Mouse (Mus musculus) neutrophil, adult 5-6 weeks (primary cell): ENCODE data around the gene Zmiz1. TPM values are rescaled to one million over a fixed set of nuclear protein-coding genes. Genes with fewer than 3 reads are reported as not detected.
A peak's percentile ranks its signal among the peaks of the same experiment; 100 is the strongest.

Experiments
- ATAC-seq: fragments of 151-379, 151-347 bp; 2 replicates; pipeline ENCODE4 v1.8.0; 2017; ENCODE audit warnings: mild to moderate bottlenecking, moderate TSS enrichment; ENCODE audit not compliant: insufficient number of reproducible peaks, poor library complexity, low FRiP score, severe bottlenecking; ENCODE audit errors: extremely low read depth
- total RNA-seq: library from RNA; stranded (forward); fragments of 200-1000 nt; gene quantifications from 2 replicates; pipeline ENCODE4 v1.2.3, GENCODE M21; 2017

The Zmiz1 gene
- total RNA-seq, 1 experiment from 2014 or later, result 21.6 TPM

DNA sequence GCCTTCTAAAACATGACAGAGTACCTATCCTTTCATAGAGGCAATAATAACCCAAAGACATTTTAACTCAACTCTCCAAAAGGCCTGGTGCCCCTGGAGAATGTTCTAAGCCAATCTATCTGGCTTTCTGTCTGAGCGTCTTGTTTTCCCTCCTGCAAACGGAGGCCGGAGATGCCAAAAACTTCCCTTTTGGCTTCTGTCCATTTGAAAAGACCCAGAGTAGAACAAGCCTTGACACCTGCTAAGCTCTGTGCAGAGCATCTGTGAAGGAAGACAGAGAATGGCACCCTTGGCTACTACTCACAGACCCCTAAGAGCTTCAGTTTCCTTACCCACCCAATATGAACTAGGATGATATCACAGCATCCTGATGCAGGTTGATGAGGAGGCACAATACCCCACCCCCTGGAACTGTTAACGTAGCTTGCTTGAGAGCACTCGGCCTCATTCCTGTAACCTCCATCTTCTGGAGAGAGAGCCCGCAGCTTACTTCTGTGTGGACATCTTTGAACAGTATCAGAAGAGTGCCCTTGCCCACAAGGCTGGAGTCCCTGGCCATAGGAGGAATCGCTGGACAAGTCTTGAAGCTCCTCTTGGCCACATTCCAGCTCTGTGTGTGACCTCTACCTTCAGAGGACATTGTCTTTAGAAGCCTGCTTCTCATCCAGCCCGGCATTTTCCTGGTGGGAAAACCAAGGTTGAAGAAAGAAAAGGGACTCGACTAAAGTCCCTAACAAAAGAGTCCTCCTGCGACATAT is 9.1 kb downstream of the Zmiz1 start:
- ATAC-seq, result no peak

DNA sequence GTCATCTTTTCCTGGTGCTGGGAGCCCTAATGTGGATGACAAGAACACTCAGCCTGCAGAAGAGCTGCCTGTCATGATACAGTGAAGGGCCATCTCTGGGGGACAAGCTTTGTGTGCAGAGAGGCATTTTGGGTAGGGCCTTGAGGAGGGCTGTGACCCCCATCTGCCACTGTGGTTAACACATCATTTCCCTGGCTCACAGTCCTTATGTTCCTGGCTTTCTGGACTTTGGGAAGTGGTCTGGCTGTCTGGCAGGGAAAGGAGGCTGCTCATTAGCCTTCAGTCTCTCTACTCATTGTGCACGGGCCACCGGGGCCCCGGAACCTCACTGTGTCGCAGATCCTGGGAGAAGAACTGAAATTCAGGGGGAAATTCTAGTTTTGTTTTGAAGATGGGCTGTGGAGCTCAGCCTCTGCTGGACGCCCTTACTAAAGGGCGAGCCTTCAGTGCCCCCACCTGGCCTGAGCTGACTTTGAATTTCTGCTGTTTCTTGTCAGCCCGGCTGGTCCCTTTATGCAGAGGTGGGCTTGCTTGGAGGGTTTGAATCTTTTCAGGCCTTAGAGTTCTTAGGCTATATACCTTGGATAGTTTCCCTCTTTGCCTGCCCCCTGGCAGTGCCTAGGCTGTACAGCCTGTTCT is 10.0 kb downstream of the Zmiz1 start:
- ATAC-seq, result no peak

DNA sequence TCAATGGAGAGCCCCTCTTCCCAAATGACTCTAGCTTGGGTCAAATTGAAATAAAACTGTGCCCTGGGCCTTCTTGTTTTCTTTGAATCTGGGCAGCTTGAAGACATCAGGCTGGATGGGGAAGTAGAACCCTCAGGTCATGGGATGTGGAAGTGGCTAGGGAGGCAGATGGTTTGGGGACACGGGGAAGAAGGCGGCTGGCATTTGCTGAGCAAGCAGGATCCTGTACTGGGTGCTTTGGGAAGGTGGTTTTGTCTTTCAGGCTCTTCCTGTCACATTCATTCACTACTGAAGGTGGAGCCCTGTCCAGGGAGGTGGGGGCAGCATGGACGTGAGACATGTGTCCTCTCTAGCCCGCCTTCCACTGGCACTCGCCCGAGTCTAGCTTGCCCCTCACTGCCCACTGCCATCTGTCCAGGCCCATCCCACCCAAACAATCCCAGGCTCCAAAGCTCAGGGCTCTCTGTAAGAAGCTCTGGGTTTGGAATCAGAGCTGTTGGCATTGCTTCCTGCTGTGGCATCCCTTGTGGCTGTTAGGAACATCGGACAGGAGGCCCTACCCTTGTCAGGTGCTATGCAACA is 11.3 kb downstream of the Zmiz1 start:
- no peak for ATAC-seq

DNA sequence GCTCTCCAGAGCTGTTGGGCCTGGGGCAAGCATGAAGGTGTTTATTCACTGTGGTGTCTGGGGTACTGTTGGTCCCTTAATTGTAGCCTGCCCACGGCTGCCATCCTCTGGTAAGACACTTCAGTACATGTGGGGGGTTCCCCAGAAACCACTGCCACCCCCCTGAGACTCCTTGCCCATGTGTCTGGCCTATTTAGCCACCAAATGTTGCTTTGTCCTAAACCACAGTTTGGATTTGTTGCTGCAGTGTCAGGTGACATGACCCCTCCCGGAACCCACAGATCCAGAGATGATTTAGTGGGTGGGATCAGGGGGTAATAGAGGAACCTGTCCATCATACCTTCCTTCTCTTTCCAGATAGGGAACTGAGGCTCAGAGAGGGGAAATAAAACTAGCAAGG is 12.1 kb downstream of the Zmiz1 start:
- ATAC-seq, result peak; percentile 59

DNA sequence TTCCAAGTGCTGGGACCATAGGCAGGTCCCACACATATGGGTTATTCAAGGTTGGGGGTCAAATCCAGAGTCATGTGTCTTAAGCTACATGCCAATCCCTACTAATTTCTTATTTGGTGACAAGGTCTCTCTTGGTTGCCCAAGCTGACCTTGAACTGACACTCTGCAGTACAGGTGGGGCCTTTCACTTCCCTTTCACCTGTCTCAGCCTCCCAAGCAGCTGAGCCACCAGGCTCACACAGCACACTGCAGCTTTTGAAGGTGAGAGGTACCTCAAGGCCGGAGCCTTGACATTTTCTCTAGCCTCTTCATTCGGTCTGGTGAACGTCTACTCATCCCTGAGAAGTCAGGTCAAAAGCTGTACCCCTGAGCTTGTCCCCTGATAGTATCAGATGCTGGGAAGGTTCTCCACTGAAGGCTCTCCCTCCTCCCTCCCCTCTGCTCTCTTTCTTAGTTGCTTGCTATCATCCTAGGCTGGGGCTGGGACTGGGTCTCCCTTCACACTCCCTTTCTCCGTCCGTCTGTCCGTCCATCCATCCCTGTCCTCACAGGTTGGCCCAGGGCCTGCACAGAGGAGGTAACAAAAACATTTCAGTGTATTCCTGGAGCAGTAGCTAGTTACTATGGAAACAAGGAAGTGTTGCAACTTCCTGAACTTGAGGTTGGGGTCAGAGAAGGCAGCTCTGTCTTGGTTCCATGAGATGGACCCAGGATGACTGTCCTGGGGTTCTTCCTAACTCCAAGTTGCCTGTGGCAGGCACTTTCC is 13.3 kb downstream of the Zmiz1 start:
- peak; percentile 20; the same call in 1 of the 2 replicates for ATAC-seq

DNA sequence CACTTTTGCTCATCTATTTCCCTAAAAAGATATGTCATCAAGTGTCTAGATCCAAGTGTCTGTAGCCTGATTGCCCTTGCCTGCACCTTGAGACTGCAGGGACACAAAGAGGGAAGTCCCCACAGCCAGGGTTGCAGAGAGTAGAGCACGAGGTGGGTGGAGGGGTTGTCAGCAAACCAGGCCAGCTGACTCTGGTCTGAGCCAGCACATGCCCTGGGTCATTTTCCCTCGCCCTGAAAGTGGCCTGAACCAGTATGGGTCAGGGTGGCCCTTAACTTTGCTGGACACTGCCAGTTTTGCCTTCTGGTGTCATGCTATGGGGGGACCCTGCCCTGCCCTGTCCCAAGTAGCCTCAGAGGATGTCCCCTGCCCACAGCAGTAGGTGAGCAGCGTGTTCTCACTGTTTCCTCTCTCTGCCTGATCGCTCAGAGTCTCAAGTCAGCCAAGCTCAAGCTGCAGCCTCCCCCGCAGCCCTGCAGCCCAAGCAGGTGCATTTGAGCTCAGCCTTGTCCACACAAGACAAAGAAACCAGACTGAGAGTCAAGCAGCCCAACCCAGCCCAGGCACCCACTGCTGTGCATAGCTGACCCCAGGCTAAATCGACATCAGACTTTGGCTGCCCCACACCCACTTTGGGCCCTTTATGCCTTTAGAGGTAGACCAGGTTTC is 14.1 kb downstream of the Zmiz1 start:
- peak; percentile 47 for ATAC-seq

DNA sequence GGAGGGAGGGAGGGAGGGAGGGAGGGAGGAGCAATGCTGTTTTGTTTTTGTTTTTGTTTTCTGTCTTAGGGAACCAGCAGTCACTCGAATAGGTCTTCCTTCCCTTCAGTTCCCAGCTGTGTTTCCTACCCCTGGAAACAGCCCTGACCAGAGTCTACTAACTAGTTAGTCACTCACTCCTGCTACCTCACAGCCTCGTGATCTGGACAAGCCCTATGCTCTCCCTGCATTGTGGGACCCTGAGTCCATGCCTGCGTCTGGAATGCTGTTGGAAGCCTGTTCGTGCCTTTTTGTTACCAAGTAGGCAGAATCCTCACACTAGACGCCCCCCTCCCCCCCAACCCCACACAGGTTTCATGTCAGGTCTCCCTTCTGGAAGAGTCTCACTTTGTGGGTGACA is 15.0 kb downstream of the Zmiz1 start:
- no peak for ATAC-seq

DNA sequence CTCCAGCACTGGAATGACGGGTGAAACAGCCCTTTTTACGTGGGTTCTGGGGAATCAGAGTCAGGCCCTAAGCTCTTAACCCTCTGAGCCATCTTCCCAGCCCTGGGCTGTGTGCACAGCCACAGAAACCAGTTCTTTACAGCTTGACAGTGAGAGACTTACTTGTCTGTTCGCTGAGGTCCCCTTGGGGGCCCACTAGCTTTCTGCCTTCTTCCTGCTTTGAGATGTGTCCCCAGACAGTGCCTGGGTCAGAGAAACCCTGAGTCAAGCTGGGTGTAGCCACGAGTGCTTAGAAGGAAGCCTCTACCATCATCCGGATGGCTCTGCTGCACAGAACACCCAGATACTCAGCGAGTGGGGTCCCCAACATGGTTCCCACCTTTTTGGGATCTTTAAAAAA is 15.7 kb downstream of the Zmiz1 start:
- ATAC-seq, result no peak

DNA sequence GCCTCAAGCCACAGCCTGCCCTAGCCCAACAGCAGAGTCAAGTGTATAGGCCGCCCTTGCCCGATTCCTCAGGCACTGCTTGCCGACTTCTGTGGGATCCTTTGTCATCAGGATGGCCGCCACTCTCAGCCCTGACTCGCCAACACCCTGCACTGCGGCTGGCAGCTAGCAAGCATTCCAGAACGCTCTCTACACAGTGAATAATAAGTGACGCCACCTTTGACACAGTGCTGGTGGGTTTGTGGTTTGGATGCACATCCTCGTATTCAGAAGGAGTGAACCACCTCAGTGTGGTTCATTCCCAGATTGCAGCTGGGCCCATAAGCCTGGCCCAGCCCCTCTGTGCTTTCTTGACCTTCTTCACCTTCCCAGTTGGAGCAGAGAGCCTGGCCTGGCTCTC is 17.1 kb downstream of the Zmiz1 start:
- ATAC-seq, result no peak

DNA sequence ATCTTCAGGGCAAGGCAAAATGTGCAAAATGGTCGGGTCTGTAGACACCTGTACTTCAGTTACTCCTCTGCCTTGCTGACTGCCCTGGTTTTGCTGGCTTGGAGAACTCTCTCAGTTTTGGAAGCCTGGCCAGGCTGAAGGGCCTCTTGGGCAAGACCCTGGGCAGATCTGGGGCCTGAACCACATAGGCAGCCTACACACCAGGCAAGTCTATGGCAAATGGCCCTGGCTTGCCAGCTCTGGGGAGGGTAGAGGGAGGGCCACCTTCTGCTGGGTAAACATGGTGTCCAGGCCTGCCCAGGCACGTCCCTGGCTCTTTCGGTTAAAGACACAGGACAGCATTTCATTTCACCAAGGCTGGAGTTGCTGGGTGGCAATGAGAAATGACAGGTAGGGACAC is 17.5 kb downstream of the Zmiz1 start:
- ATAC-seq, result no peak

DNA sequence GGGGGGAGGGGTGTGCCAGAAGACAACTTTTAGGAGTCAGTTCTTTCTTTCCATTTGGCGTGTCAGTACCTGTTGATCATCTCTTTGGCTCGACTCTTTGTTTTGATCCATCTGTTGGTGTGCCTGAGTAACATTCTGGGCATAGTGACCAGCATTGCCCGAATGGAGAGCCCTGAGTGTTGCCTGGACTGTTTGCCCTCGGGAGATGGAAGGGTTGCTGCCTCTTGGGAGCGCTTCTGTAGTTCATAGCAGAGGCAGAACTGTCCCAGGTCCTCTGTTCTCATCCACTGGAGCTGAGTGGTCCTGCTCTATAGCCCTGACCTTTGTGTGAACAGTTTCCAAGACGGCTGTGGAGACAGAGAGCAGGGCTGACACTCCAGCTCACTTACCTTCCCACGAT is 18.3 kb downstream of the Zmiz1 start:
- ATAC-seq, result no peak

DNA sequence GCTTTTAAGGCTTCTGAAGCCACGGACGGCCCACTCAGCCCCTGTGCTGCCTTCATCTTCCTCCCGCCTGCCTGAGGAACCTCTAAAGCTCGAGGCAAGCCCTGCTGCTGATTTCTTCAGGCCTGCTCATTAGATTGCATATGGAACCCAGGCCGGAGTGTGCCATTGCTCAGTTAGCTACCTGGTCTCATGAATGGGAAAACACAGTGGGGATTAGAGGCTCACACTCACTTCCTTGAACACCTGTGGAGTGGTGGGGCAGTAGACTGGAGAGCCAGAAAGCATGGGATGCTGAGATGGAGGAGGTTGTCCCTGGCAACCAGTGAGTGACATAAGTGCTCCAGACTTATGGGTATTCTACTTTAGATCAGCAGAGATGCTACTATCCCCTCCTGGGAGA is 19.3 kb downstream of the Zmiz1 start:
- ATAC-seq, result no peak

DNA sequence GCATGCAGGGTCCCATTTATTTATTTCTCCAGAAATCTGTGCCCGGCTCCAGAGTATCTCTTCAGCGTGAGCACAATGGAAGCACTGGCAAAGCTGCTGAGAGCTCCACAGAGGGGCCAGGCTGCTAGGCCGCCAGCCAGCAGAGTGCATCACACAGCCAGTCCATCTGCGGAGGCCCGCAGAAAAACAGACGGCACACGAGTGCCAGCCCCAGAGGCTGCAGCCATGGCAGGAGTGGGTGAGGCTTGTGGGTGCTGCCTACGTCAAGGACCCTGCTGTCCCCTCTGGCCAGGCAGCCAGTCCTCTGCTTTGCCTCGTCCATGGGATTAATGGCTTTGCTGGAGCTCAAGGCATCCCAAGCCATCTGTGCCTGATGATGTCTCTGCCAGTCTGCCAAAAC is 19.8 kb downstream of the Zmiz1 start:
- ATAC-seq, result no peak

DNA sequence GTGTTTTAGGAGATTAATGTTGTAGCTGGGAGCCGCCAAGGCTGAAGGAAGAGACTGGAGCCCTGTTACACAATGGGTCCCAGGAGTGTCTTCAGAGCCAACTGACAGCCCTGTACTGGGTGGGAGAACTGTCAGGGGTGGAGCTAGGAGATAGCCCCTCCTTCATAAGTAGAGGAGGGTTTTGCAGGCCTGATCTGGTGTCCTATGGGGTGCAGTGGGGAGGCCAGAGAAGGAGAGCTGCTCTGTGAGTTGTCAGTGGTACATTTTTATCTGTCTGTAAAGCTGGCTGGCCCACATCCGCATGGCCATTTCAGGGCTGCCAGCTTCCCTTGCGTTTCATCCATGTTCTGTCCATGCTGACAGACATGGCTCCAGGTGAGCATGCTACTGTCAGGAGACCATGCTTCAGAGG is 20.9 kb downstream of the Zmiz1 start:
- no peak for ATAC-seq

DNA sequence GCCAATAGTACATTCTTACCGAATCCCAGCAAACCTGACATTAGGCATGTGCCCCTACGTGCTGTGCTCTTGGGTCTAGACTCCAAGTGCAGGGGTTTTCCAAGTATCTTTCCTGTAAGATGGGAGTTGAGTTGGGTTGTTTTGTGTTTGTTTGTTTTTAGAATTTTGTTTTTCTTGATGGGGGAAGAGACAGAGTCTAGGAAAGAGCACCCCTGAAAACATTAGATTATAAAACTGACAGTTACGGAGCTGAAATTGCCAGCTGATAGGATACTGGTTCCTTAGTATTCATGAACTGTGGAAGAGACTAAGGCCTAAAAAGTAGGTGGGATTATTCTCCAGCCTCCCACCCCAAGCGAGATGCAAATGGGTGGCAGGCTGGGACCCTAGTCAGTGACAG is 21.5 kb downstream of the Zmiz1 start:
- no peak for ATAC-seq

DNA sequence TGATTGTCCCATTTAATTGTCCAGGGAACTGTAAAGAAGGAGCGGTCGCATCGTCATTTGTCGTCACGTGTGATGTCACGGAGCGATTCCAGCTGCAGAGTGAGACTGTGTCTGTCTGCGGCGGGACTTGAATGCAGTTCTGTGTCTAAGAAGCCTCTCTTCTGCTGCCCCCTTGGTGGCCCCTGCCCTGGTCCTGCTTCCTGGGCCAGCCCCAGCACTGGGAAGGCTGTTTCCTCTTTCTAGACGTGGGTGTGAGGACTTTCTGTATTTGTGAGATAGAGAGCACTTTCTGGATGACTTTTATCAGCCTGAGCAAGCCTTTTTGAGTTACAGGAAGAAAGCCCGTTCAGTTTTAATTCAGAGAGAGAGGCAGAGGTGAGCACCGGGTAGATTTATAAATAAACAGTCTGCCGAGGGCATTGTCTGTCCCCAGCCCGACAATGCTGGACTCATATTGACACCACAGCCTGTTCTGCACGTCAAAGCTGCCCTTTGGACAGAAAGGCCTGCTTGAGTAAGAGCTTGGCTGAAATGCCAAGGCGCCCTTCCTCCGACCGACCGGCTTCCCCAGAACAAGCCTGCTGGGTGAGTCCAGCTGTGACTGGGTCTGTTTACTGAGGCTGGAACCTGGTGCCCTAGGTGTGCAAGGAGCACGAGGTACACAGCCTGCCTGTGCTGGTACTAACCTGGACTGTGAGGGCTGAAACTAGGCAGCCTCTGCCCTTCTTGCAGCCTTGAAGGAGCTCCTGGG is 22.1 kb downstream of the Zmiz1 start:
- no peak for ATAC-seq

DNA sequence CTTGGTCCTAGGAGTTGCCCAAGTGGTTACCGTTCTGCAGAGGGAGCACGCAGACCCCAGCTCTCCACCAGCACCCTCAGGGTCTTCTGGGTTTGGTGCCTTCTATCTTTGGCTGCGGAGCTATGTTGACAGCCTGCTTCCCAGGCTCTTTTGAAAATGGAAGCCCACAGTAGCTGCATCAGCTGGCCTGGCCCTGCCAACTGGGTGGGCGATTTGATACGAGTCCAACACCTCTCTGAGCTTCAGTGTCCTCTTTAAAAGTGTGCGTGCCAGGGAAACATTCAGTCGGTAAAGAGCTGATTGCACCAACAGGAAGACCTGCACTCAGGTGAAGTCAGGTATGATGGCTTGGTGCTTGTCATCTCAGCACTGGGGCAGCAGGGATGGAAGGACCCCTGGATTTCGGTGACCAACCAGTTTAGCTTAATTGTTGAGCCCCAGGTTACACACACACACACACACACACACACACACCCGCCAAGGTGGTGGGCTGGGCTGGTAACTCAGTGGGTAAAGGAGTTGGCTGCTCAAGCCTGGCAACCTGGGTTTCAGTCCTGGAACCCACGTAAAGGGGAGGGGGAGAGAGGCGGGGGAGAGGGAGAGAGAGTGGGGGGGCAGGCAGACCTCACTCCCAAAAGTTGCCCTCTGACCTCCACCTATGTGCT is 22.8 kb downstream of the Zmiz1 start:
- no peak for ATAC-seq

DNA sequence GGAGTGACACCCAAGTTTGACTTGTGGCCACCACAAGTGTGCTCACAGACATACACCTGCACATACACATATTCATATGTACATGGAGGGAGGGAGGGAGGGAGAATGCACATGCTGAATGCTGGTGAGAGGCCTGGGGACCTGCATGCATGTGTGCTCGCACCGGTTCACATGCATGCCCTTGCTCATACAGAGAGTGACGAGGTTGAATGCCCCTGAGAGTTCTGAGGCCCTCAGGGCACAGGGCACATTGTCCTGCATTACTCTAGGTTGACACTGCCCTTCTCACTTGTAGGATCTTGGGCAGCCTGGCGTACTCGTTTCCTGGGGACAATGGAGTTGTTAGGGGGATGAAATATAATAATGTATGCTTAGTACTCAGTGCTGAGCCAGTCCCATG is 23.4 kb downstream of the Zmiz1 start:
- no peak for ATAC-seq
